Mouse (Mus musculus) C2C12 (cell line): ENCODE results near the gene Prkg1. TPM values are rescaled to one million over a fixed set of nuclear protein-coding genes. Genes with fewer than 3 reads are reported as not detected.

Source experiments
- H3K27me3 ChIP-seq: one replicate; pipeline ENCODE4 v1.6.1; 2011; ENCODE audit not compliant: control insufficient read depth, insufficient read depth, insufficient read length
- H3K36me3 ChIP-seq: one replicate; pipeline ENCODE4 v1.6.1; 2011; ENCODE audit not compliant: control insufficient read depth, insufficient read depth
- H3K4me3 ChIP-seq: one replicate; pipeline ENCODE4 v1.5.1; 2011; ENCODE audit warnings: mild to moderate bottlenecking, control low read depth; ENCODE audit not compliant: poor library complexity, insufficient read depth, severe bottlenecking
- H3K79me2 ChIP-seq: one replicate; pipeline ENCODE4 v1.6.1; 2011; ENCODE audit not compliant: control insufficient read depth, insufficient read depth
- H3K79me3 ChIP-seq: one replicate; pipeline ENCODE4 v1.6.1; 2011; ENCODE audit warnings: low read depth, control low read depth
- H3ac ChIP-seq: one replicate; pipeline ENCODE3; 2011; ENCODE audit warnings: low read depth; ENCODE audit not compliant: control insufficient read depth, insufficient read length
- CEBPB ChIP-seq: IDR thresholded peaks from one replicate; pipeline ENCODE4 v1.6.1; 2011; ENCODE audit warnings: low read depth, mild to moderate bottlenecking, control low read depth, moderate library complexity
- CTCF ChIP-seq: IDR thresholded peaks from one replicate; pipeline ENCODE4 v1.5.1; 2011; ENCODE audit not compliant: control insufficient read depth, insufficient read depth, insufficient read length
- FOSL1 ChIP-seq: IDR thresholded peaks from one replicate; pipeline ENCODE4 v1.8.0; 2011; ENCODE audit warnings: mild to moderate bottlenecking, low read length; ENCODE audit not compliant: poor library complexity, insufficient read depth, severe bottlenecking
- MAX ChIP-seq: IDR thresholded peaks from one replicate; pipeline ENCODE4 v1.6.1; 2011; ENCODE audit warnings: mild to moderate bottlenecking, control low read depth
- MYOD1 ChIP-seq: IDR thresholded peaks from one replicate; pipeline ENCODE4 v1.6.1; 2011; ENCODE audit warnings: low read depth; ENCODE audit not compliant: control insufficient read depth, insufficient read length
- MYOG ChIP-seq: IDR thresholded peaks from one replicate; pipeline ENCODE4 v1.6.1; 2011; ENCODE audit not compliant: control insufficient read depth, insufficient read length; ENCODE audit errors: extremely low read depth
- USF1 ChIP-seq: IDR thresholded peaks from one replicate; pipeline ENCODE4 v1.6.1; 2011; ENCODE audit warnings: low read depth, mild to moderate bottlenecking, control low read depth, moderate library complexity
- polyA plus RNA-seq: library from polyadenylated mRNA; unstranded; fragments of >200 nt; fragmentation: generic; extraction: Trizol; gene quantifications from one replicate; pipeline ENCODE4 v1.2.1, GENCODE M21; 2012; ENCODE audit warnings: missing spikeins

Gene Prkg1
- polyA plus RNA-seq, 1 experiment = 0.47 TPM

DNA sequence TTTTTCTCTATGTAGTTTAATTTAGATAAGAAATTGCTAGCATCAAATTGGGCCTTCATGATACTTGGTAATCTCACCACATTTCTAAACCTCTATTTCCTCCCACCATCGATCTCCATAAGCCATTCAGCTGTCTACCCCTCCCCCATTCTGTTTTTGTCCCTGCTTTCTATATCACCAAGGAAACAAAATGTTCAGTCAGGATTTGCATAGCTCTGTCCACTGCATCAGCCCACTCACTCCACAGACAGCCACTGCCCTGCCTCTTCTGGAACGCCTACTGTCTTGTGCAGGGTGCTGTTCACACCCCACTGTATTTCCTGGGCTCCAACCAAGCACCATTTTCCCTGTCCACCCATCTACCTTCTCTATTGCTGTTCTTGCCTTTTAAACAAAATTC, 874.5 kb downstream of the Prkg1 start:
- no peaks in the 10 kb centered on the region for H3K36me3 ChIP-seq
- H3ac ChIP-seq = no peak overlapping the region
- no peak for TF ChIP-seq MYOD1
- no peak for TF ChIP-seq MAX
- TF ChIP-seq FOSL1 = no peak
- no peak for TF ChIP-seq CTCF
- no peak for TF ChIP-seq CEBPB
- TF ChIP-seq MYOG = no peak
- no peak for TF ChIP-seq USF1
- H3K27me3 ChIP-seq = no peaks in the 10 kb centered on the region
- H3K4me3 ChIP-seq = no peak overlapping the region
- H3K79me3 ChIP-seq = no peaks in the 10 kb centered on the region
- H3K79me2 ChIP-seq = no peaks in the 10 kb centered on the region

DNA sequence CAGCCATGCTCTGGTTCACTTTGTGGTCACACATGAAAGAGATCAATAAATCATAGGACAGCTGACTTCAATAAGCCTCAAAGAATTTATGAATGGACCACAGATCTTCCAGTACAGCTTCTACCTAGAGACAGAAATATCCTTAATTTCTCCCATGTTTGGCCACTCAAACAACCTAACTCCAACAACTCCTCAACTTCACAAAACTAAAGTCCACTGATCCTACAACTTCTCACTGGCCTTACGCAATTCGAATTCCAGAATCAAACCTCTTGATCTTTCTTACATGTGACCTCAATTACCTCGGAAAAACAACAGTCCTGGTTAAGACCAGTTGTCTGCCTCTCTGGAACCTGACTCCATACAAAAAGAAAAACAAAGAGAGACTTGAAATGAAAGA, 875.0 kb downstream of the Prkg1 start:
- Histone ChIP-seq H3K4me3 (no peak overlapping the region), H3K36me3 (no peaks in the 10 kb centered on the region), H3K27me3 (no peaks in the 10 kb centered on the region), H3ac (no peak overlapping the region), H3K79me3 (no peaks in the 10 kb centered on the region), H3K79me2 (no peaks in the 10 kb centered on the region)
- TF ChIP-seq FOSL1 (no peak), MYOG (no peak), CEBPB (peak; percentile 40), CTCF (no peak), USF1 (no peak), MYOD1 (no peak), MAX (no peak)

DNA sequence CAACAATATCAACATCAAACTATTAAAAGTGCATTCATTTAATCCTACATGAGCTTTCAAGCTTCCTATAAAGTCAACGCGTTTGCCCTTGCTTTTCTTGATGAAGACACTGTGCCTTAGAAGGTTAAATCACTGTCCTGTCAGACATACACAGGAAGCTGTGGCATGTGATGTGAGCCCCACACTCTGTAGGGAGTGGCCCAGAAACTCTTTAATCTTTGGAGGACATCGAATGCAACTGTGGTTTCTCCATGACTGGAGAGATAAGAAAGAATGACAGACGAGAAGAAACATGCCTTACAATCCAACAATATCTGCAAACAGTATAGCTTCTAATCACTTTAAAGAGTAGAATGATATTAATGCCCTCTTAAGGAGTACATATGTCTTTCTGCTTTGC, 903.4 kb downstream of the Prkg1 start:
- no peaks in the 10 kb centered on the region for H3K36me3 ChIP-seq
- peak; percentile 15 for TF ChIP-seq MAX
- TF ChIP-seq CEBPB = no peak
- TF ChIP-seq CTCF = no peak
- TF ChIP-seq USF1 = peak; percentile 52
- no peaks in the 10 kb centered on the region for H3K79me3 ChIP-seq
- H3ac ChIP-seq = no peak overlapping the region
- H3K4me3 ChIP-seq = no peak overlapping the region
- H3K79me2 ChIP-seq = no peaks in the 10 kb centered on the region
- no peaks in the 10 kb centered on the region for H3K27me3 ChIP-seq

DNA sequence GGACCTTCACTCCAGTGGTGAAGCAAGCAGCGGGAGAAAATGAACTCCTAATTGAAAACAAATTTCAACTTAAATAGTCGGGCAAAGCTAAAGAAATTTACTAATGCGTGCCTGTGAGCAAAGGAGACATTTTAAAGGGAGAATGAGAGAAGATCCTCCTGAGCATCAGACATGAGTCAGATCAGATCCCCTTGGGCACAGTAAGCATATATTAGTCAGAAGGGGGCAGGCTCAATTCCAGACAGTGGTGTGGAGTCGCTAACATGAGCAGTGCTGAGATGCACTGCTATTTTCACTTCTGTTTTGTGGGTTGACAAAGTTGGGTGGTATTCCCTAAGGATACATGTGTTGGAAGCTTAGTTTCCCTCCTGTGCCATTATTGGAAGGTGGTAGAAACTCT, 913.8 kb downstream of the Prkg1 start:
- TF ChIP-seq CTCF = no peak
- TF ChIP-seq USF1 = no peak
- TF ChIP-seq CEBPB = no peak
- TF ChIP-seq MAX = peak; percentile 84
- no peak for TF ChIP-seq MYOG
- TF ChIP-seq MYOD1 = no peak
- TF ChIP-seq FOSL1 = peak; percentile 67
- Histone ChIP-seq H3K27me3 (no peaks in the 10 kb centered on the region), H3K79me2 (no peaks in the 10 kb centered on the region), H3ac (no peak overlapping the region), H3K36me3 (no peaks in the 10 kb centered on the region), H3K79me3 (no peaks in the 10 kb centered on the region), H3K4me3 (no peak overlapping the region)

DNA sequence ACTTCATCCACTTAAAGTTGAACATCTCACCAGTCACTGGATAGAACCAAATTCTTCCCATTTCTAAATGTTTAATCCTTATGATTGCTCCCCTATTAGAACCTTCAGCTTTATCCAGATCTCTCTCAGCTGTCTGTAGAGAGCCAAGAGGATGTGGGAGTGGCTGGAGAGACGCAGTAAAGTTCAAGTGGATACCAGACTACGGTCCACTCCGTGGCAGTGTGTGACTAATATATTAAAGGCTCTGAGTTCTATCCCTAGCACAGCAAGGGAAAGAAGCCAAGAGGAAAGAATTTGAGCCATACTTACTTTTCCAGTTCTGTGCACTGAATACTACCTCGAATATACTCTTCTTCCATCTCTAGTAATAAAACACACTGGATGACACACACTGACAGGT, 919.9 kb downstream of the Prkg1 start:
- no peaks in the 10 kb centered on the region for H3K79me2 ChIP-seq
- no peaks in the 10 kb centered on the region for H3K27me3 ChIP-seq
- no peaks in the 10 kb centered on the region for H3K79me3 ChIP-seq
- TF ChIP-seq MYOG = no peak
- no peak for TF ChIP-seq MAX
- no peak for TF ChIP-seq CEBPB
- TF ChIP-seq USF1 = no peak
- TF ChIP-seq FOSL1 = no peak
- TF ChIP-seq CTCF = no peak
- no peak for TF ChIP-seq MYOD1
- H3K4me3 ChIP-seq = no peak overlapping the region
- H3ac ChIP-seq = no peak overlapping the region
- H3K36me3 ChIP-seq = no peaks in the 10 kb centered on the region

DNA sequence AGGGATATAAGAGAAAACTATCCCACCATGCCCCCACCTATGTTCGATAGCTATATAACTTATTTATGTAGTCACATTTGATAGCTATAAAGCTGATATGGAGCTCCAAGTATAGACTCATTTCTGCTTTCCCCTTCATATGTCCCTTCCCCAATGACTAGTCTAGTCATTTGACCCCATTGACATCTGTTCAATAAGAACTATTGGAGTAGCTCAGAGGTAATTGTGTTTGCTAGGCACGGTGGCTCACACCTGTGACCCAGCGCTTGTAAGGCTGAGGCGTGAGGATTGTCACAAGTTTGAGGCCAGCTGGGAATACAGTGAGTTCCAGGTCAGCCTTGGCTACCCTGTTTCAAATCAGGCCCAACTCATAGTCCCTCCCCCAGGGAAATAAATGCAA, 921.2 kb downstream of the Prkg1 start:
- H3K79me2 ChIP-seq = no peaks in the 10 kb centered on the region
- TF ChIP-seq FOSL1 = no peak
- no peak for TF ChIP-seq CEBPB
- no peak for TF ChIP-seq MYOD1
- no peak for TF ChIP-seq USF1
- TF ChIP-seq MAX = no peak
- no peak for TF ChIP-seq CTCF
- TF ChIP-seq MYOG = no peak
- H3ac ChIP-seq = no peak overlapping the region
- H3K36me3 ChIP-seq = no peaks in the 10 kb centered on the region
- no peak overlapping the region for H3K4me3 ChIP-seq
- H3K79me3 ChIP-seq = no peaks in the 10 kb centered on the region
- H3K27me3 ChIP-seq = no peaks in the 10 kb centered on the region

DNA sequence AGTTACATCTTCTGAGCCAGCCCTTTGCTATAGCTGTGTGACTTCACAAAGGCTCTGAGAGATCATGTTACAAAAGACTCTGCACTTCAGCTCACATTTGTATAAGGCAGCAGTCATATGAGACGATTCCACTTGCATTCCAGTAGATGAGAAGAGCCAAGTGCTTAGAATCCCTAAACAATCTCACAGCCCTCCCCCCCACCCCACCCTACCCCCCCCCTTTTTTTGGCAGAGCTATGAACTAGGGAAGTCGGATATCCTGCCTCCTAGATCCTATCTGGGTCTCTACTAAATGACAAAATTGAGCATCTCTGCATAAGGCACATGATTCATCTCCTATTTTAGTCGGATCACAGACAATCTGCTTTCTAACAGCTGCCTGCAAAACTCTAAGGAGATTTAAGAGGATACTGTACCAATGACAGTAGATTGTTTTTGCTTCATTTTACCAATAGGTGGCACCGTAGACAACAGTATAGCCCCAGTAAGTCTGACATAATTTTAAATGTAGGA, 921.7 kb downstream of the Prkg1 start:
- Histone ChIP-seq H3K79me2 (no peaks in the 10 kb centered on the region), H3K27me3 (no peaks in the 10 kb centered on the region), H3K79me3 (no peaks in the 10 kb centered on the region), H3ac (no peak overlapping the region), H3K4me3 (no peak overlapping the region), H3K36me3 (no peaks in the 10 kb centered on the region)
- TF ChIP-seq CEBPB = no peak
- peak; percentile 43 for TF ChIP-seq MYOD1
